Mouse (Mus musculus) thymus, adult 2 months (tissue): ENCODE measurements around the gene Col4a2.

Experiments
- CTCF ChIP-seq: fragments of 200-500 bp; IDR thresholded peaks from 2 replicates; pipeline ENCODE4 v1.5.1; 2012; ENCODE audit warnings: mild to moderate bottlenecking, control low read depth, low read length, moderate library complexity, borderline replicate concordance; ENCODE audit not compliant: control insufficient read depth, poor library complexity, insufficient read depth; ENCODE audit errors: extremely low read depth
- POLR2A ChIP-seq: fragments of 200-500 bp; IDR thresholded peaks from 2 replicates; pipeline ENCODE4 v1.6.1; 2012; ENCODE audit warnings: mild to moderate bottlenecking, low read length, control low read depth, moderate library complexity; ENCODE audit not compliant: control insufficient read depth, poor library complexity, insufficient read depth; ENCODE audit errors: extremely low read depth

DNA sequence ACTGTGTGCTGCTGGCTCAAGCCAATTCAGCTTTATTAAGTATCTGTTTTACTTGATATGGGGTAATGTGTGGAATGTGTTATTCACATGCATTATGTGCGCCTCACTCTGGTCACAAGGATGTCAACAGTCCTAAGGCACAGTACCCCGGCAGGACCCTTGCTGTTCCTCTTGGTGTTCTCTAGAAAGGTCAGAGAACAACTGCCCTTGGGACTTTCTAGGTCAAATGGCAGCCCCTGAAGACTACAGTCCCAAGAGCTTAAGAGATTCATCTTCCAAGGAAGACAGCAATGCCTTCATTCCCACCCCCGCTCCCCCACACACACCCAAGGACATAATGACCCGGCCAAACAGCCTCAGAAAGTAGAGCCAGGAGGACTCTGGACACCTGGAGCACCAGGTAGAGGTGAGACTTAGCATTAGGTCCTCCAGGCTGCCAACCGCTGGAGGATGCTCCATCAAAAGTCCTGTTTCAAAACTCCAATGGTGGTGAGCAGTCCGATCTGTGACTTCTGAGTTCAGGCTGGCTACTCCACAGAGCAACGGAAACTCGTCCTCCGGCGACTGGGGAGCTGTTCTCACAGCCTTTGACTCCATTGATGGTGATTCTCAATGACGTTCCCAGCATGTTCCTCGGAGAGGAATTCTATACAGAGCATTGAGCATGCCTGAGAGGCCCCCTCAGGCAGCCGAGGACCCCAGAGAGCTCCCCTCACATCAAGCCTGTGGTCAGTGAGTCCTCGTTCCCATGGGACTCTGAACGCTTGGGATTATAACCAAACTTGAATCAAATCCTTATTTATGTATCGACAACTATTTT is 65.0 kb downstream of the Col4a2 start:
- no peak for TF ChIP-seq CTCF
- TF ChIP-seq POLR2A: no peak
